Mouse (Mus musculus): ENCODE data around the gene Ly6g6d.

DNA sequence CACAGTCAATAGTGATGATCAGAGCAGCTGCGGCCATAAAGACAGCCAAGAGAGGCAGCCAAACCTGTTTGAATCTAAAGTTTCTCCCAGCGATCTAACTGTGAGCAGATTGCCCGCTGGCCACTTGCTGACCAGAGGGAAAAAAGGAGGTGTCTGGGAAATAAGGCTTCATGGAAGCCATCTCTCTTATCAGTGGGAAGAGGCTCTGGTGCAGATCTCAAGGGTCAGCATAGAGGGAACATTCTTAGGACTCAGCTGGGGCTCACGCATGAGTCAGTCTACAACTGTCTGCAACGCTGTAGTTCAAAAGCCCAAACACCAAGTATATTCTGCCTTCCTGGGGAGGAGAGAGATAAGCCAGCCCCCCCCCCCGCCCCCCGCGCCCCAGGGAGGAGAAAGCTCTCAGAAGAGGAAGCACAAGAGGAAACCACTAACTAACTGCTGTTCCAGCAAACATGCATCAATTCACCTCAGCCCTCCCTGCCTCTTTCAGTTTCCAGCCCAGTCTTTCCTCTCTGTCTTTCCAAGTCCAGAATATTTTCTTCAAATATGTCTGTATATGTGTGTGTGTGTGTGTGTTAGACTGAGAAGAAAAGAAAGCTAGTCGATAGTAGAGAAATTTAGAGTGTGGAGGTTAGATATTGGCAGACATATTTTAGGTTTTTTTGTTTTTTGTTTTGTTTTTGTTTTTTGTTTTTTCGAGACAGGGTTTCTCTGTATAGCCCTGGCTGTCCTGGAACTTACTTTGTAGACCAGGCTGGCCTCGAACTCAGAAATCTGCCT is 29.5 kb downstream of the Ly6g6d start:
- TF ChIP-seq CTCF (IDR thresholded peaks at IDR 0.05; ENCODE audit: low read depth): no peak
- TF ChIP-seq EP300 (IDR thresholded peaks at IDR 0.05; ENCODE audit: low read depth): no peak

All from liver, postnatal 0 days (tissue).